Mouse (Mus musculus) embryonic facial prominence, embryonic 14.5 days (tissue): ENCODE measurements at regions not wholly inside any gene's neighbourhood (a gene's known extent, or its start where the extent isn't known, plus 50 kb on each side); places are given as distances from the start of the nearest gene placed in this dataset.

ENCODE experiments used
- ATAC-seq: fragments of 200-750 bp; cut with Nextera tagmentation; 2 replicates; pipeline ENCODE4 v1.8.0; 2017; ENCODE audit warnings: low read depth, moderate number of reproducible peaks, moderate TSS enrichment
- DNase-seq: peaks from one replicate; pipeline ENCODE4 v3.0.0-alpha.2; 2015; ENCODE audit warnings: low spot score
- H3K27ac ChIP-seq: fragments of 300-500 bp; sonication (generic); replicated peaks from 2 replicates; pipeline ENCODE4 v1.5.1; 2014; ENCODE audit warnings: low read depth, mild to moderate bottlenecking, low read length, moderate library complexity
- H3K27me3 ChIP-seq: fragments of 300-500 bp; sonication (generic); replicated peaks from 2 replicates; pipeline ENCODE4 v1.6.1; 2014; ENCODE audit warnings: low read length; ENCODE audit not compliant: control insufficient read depth, insufficient read depth
- H3K36me3 ChIP-seq: fragments of 300-500 bp; sonication (generic); 2 replicates; pipeline ENCODE4 v1.6.1; 2014; ENCODE audit warnings: low read length, mixed read lengths; ENCODE audit not compliant: control insufficient read depth, insufficient read depth
- H3K4me1 ChIP-seq: fragments of 300-500 bp; sonication (generic); 2 replicates; pipeline ENCODE4 v1.6.1; 2014; ENCODE audit warnings: antibody characterized with exemption, low read length; ENCODE audit not compliant: control insufficient read depth, insufficient read depth
- H3K4me2 ChIP-seq: fragments of 300-500 bp; sonication (generic); 2 replicates; pipeline ENCODE4 v1.6.1; 2014; ENCODE audit warnings: low read depth, mild to moderate bottlenecking, low read length, moderate library complexity, mixed read lengths
- H3K4me3 ChIP-seq: fragments of 300-500 bp; sonication (generic); 2 replicates; pipeline ENCODE4 v1.5.1; 2014; ENCODE audit warnings: low read depth, mild to moderate bottlenecking, low read length
- H3K9ac ChIP-seq: fragments of 300-500 bp; sonication (generic); 2 replicates; pipeline ENCODE4 v1.6.1; 2014; ENCODE audit warnings: low read depth, mild to moderate bottlenecking, low read length, moderate library complexity, mixed read lengths
- H3K9me3 ChIP-seq: fragments of 300-500 bp; sonication (generic); 2 replicates; pipeline ENCODE4 v1.6.1; 2016; ENCODE audit warnings: low read length; ENCODE audit not compliant: control insufficient read depth
- WGBS: fragments of 180-500 bp; shearing (Covaris S2); extraction: QIAGEN DNeasy Blood & Tissue Kit; methylation state at CpG from one replicate; pipeline ENCODE4 v1.1.7; 2014; 5-methylcytosine and 5-hydroxymethylcytosine counted together

DNA sequence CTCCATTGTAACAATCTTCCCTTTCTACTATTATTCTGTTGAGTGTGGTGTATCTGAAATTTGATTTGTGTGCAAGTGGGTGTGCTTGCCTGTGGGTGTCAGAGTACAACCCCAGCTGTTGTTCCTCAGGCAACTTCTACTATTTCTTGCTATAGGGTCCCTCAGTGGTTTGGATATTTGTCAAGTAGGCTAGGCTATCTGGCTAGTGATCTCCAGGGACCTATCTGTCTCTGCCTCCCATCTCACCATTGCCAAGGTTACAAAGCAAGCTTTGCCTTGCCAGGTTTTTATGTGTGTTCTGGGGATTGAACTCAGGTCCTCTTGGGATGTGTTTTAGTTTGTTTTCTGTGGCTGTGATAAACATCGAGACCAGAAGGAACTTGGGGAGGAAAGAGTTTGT lies 74.1 kb upstream of the Stt3b start:
- peak; percentile 39; the same call in 1 of the 2 replicates for ATAC-seq
- no peak for DNase-seq
- no peak overlapping the region for H3K4me2 ChIP-seq
- H3K27me3 ChIP-seq = no peaks in the 10 kb centered on the region
- H3K27ac ChIP-seq = no peak overlapping the region
- no peaks in the 10 kb centered on the region for H3K4me1 ChIP-seq
- WGBS = 76% methylated on average over 1 of the region's 1 CpGs
- no peaks in the 10 kb centered on the region for H3K36me3 ChIP-seq
- no peak overlapping the region for H3K9ac ChIP-seq
- no peaks in the 10 kb centered on the region for H3K9me3 ChIP-seq
- no peak overlapping the region for H3K4me3 ChIP-seq

- no peak overlapping the region for H3K4me3 ChIP-seq
- DNase-seq = no peak
Measured at GRCm38 (mm10) chr9:115387471-115388360, 77.5 kb upstream of the Stt3b start.

DNA sequence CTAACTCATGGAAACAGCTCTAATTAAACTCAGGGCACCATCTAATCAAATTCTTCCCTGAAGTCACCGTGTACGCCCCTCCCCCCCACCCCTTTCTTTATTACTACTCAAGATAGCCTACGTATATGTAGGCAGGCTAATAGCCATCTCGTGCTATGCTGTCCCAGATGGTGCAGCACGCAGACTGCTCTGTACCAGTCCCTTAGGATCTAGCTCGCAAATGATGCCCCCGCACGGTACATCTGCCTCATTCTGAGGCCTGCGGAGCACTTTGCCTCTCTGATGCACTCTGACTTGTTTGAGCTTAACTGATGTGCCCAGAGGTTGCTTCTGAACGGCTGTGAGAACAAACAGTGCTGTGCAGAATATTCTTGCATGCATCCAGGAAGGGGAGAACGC lies 78.1 kb upstream of the Stt3b start:
- ATAC-seq (no peak), DNase-seq (no peak)
- Histone ChIP-seq H3K36me3 (no peaks in the 10 kb centered on the region), H3K4me3 (no peak overlapping the region), H3K4me1 (peaks cover 15% of the 10 kb centered on the region), H3K9ac (no peak overlapping the region), H3K27ac (no peak overlapping the region), H3K4me2 (no peak overlapping the region), H3K27me3 (no peaks in the 10 kb centered on the region), H3K9me3 (no peaks in the 10 kb centered on the region)
- 82% methylated on average over 11 of the region's 11 CpGs for WGBS

More at GRCm38 (mm10) chr9:115387471-115388360, 77.5 kb upstream of the Stt3b start:
- peaks cover 15% of the 10 kb centered on the region for H3K4me1 ChIP-seq
- H3K27me3 ChIP-seq = no peaks in the 10 kb centered on the region
- no peak for ATAC-seq
- WGBS = 77% methylated on average over 26 of the region's 26 CpGs
- no peaks in the 10 kb centered on the region for H3K9me3 ChIP-seq
- no peak overlapping the region for H3K27ac ChIP-seq
- no peak overlapping the region for H3K4me2 ChIP-seq
- H3K9ac ChIP-seq = no peak overlapping the region
- H3K36me3 ChIP-seq = no peaks in the 10 kb centered on the region

- no peaks in the 10 kb centered on the region for H3K27me3 ChIP-seq
- H3K36me3 ChIP-seq = no peaks in the 10 kb centered on the region
- H3K27ac ChIP-seq = no peak overlapping the region
- ATAC-seq (no peak), DNase-seq (no peak)
- H3K4me2 ChIP-seq = no peak overlapping the region
- no peak overlapping the region for H3K9ac ChIP-seq
- H3K4me1 ChIP-seq = peaks cover 15% of the 10 kb centered on the region
- H3K4me3 ChIP-seq = no peak overlapping the region
- WGBS = 83% methylated on average over 2 of the region's 2 CpGs
- H3K9me3 ChIP-seq = no peaks in the 10 kb centered on the region
Measured at GRCm38 (mm10) chr9:115389082-115389481, 78.9 kb upstream of the Stt3b start.

DNA sequence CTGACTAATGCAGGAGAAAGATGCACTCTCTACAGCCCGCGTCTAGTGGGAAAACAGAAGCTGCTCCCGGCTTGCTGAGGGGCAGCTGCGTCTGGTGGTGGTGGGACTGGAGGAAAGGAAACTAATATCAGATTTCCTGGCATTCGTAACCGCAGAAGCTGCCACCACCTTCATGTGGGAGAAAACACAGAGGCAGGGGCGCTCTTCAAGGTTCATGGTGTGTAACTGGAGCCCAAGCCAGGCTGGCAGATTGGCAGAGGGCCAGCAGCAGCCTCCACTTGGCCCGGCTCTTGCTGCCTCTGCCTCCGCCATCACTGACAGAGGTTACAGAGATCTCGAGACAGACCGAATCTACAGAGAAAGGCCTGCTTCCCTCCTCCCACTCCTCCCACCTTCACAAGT lies 80.7 kb upstream of the Stt3b start:
- no peak overlapping the region for H3K4me3 ChIP-seq
- H3K9me3 ChIP-seq = no peaks in the 10 kb centered on the region
- H3K27ac ChIP-seq = 0 out of 2 replicates have a peak overlapping the region, but pooled peaks have one; percentile 11
- H3K36me3 ChIP-seq = no peaks in the 10 kb centered on the region
- H3K4me2 ChIP-seq = peak overlapping the region; percentile 25; the same call in 1 of the 2 replicates
- peak; percentile 94 for DNase-seq
- H3K4me1 ChIP-seq = peaks cover 15% of the 10 kb centered on the region
- no peak overlapping the region for H3K9ac ChIP-seq
- 2% methylated on average over 11 of the region's 11 CpGs for WGBS
- H3K27me3 ChIP-seq = no peaks in the 10 kb centered on the region
- peak; percentile 92 for ATAC-seq

DNA sequence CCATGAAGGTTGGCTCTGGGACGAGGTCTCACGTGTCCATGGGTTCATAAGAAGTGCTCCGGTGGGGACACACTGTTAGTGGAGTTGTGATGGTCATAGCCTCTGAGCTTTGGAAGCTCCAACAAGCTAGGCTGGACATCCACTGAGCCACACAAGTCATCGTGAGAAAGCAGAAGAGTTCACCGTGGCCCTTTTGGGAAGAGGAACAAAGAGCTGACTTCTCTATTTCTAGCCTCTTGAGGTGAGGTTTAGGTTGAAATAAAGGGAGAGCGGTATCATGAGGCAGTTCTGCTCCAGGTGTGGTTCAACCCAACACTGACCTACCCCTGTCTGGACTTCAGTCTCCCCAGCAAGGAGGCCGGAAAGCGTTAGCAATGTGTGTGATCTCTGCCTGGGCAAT lies 85.3 kb upstream of the Stt3b start:
- H3K4me2 ChIP-seq = no peak overlapping the region
- DNase-seq = no peak
- no peaks in the 10 kb centered on the region for H3K36me3 ChIP-seq
- no peak overlapping the region for H3K9ac ChIP-seq
- no peak overlapping the region for H3K27ac ChIP-seq
- H3K4me1 ChIP-seq = peaks cover 15% of the 10 kb centered on the region
- peaks cover 7% of the 10 kb centered on the region for H3K9me3 ChIP-seq
- H3K27me3 ChIP-seq = no peaks in the 10 kb centered on the region
- WGBS = 93% methylated on average over 8 of the region's 8 CpGs
- ATAC-seq = no peak
- no peak overlapping the region for H3K4me3 ChIP-seq

DNA sequence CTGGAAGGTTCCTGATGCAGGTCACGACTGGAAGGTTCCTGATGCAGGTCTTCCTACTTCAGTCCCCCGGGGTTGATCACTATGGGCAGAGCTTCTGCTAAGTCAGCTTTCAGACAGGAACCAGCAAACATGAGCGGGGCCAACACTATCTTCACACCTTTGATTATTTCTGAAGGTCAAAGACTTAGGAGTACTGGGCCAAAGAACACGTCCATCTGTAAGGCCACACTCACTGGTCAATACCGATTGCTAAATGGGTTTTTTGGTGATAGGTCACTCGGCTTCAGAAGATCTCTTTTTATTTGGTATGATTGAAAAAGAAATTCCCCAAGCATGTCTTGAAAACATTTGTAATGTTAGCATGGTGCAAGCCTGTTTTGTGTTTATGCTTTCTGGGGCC lies 90.2 kb upstream of the Stt3b start:
- H3K4me2 ChIP-seq = no peak overlapping the region
- ATAC-seq (no peak), DNase-seq (no peak)
- peaks cover 7% of the 10 kb centered on the region for H3K9me3 ChIP-seq
- H3K27me3 ChIP-seq = no peaks in the 10 kb centered on the region
- no peaks in the 10 kb centered on the region for H3K4me1 ChIP-seq
- H3K27ac ChIP-seq = no peak overlapping the region
- H3K9ac ChIP-seq = no peak overlapping the region
- H3K36me3 ChIP-seq = no peaks in the 10 kb centered on the region
- WGBS = 90% methylated on average over 6 of the region's 6 CpGs
- H3K4me3 ChIP-seq = no peak overlapping the region

DNA sequence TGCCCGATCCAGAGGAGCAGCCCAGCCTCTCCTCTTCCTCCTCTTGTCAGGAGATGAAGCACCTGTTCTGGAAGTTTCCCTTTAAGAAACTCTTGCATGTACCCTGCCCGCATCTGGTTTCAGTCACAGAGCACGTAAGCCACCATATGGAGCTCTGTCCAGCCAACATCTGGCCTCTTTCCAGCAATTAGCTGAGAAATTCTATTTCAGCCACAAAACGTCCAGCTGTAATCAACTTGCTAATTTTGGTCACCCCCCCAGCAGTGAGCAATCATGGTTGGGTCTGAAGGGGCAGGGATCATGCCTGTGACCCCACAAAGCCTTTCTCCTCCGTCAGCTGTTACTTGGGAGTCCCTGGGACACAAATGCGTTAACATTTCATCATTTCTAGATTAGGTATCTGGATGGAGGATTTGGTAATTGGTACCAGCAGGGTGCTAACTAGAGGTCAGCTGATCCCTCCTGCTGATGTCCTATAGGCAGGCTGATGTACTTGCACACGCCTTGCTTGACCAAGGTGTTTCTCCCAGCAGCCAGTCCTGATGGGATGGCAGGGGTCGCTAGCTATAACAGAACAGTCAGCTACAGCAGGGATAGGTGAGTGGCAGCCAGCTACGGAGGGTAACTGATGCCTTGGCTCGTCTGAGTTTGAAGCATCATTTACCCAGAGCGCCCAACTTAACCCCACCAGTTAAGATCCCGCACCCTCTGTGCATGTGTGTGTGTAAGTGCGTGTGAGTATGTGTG lies 91.4 kb upstream of the Stt3b start:
- peak; percentile 55; the same call in 1 of the 2 replicates for ATAC-seq

More for the DNA sequence above, 91.4 kb upstream of the Stt3b start:
- Histone ChIP-seq H3K36me3 (no peaks in the 10 kb centered on the region), H3K9ac (no peak overlapping the region), H3K27ac (no peak overlapping the region), H3K4me3 (no peak overlapping the region), H3K4me1 (no peaks in the 10 kb centered on the region), H3K9me3 (peaks cover 7% of the 10 kb centered on the region), H3K27me3 (no peaks in the 10 kb centered on the region), H3K4me2 (no peak overlapping the region)
- peak; percentile 80 for DNase-seq
- WGBS = 44% methylated on average over 13 of the region's 13 CpGs
